Mouse (Mus musculus) liver, postnatal 0 days (tissue): ENCODE results near the gene Bmp7.

Source experiments
- CTCF ChIP-seq: sonication (generic); IDR thresholded peaks from 2 replicates; pipeline ENCODE4 v1.5.1; 2016; ENCODE audit warnings: antibody characterized with exemption, low read depth
- EP300 ChIP-seq: IDR thresholded peaks from 2 replicates; pipeline ENCODE4 v1.6.1; 2016; ENCODE audit warnings: antibody characterized with exemption, low read depth, mild to moderate bottlenecking

- TF ChIP-seq CTCF (no peak), EP300 (no peak)
Measured at GRCm38 (mm10) chr2:172961211-172961610, 21.1 kb upstream of the Bmp7 start.
